Comparison of ENCODE assay signal across 9 mouse cellular contexts in genomic region chr7:66820034-66820433, GRCm38 (mm10). TPM values are rescaled to one million over a fixed set of nuclear protein-coding genes. Genes with fewer than 3 reads are reported as not detected.
DNase-seq lines count a peak whose midpoint lies in the region; ATAC-seq and TF ChIP-seq lines count a peak whose summit lies in the region.
"Had no signal": no experiment of that assay in that cellular context is flagged by ENCODE, and none has a peak within 500 bp of the region (broad histone marks: within the 10 kb centered on the region; RNA-seq: fewer than 3 reads in every experiment).

No protein-coding gene starts in this region.

- H3K9ac ChIP-seq in forebrain, postnatal 0 days: no peak overlapping the region
- H3K9ac ChIP-seq in liver, embryonic 14.5 days (replicated peaks): no peak overlapping the region
- H3K9ac ChIP-seq: hindbrain, embryonic 15.5 days had no signal

- POLR2A ChIA-PET in Patski (lab: Charles Lee): no interaction called here

- no peak overlapping the region for H3K4me2 ChIP-seq in forebrain, postnatal 0 days (ENCODE audit: low read depth)
- no peak overlapping the region for H3K4me2 ChIP-seq in liver, embryonic 14.5 days (ENCODE audit: low read depth)
- H3K4me2 ChIP-seq: hindbrain, embryonic 15.5 days had no signal

- in situ Hi-C loops in Patski (cut with MboI; ENCODE audit: low pct_unique_long_range_greater_than_20kb): no loop called here

- DNase-seq in cerebellum, adult 2 months: peak in 1 of 2 experiments; percentile 41
- DNase-seq in cerebellum, adult 9-11 months: no peak
- DNase-seq in left cerebral cortex, postnatal 4 days: peak; percentile 43
- no peak for DNase-seq in left cerebral cortex, adult 11 months (ENCODE audit: low spot score)
- DNase-seq in Patski (ENCODE audit: low read depth, low spot score): no peak
- DNase-seq in forebrain, postnatal 0 days: peak; percentile 35
- DNase-seq in liver, embryonic 14.5 days (ENCODE audit: low read depth in 3 of 3, low spot score in 3 of 3): no peak
- DNase-seq in thymus, postnatal 0 days (ENCODE audit: low spot score): peak; percentile 74

- no peak for TF ChIP-seq POLR2A in cerebellum, adult 2 months (IDR thresholded peaks at IDR 0.05; ENCODE audit: borderline replicate concordance, insufficient read depth, low read length)

- TF ChIP-seq EP300 in liver, embryonic 14.5 days (IDR thresholded peaks at IDR 0.05; ENCODE audit: low read depth): no peak

- peak; percentile 83 for TF ChIP-seq CTCF in cerebellum, adult 2 months (IDR thresholded peaks at IDR 0.05; ENCODE audit: borderline replicate concordance, insufficient read depth, low read depth, low read length)
- peak; percentile 81 for TF ChIP-seq CTCF in Patski (IDR thresholded peaks at IDR 0.05)
- TF ChIP-seq CTCF in forebrain, postnatal 0 days (IDR thresholded peaks at IDR 0.05; ENCODE audit: low read depth): peak; percentile 86
- TF ChIP-seq CTCF in liver, embryonic 14.5 days (IDR thresholded peaks at IDR 0.05; ENCODE audit: low read depth): peak; percentile 88

- no peaks in the 10 kb centered on the region for H3K36me3 ChIP-seq in forebrain, postnatal 0 days (ENCODE audit: insufficient read depth)
- no peaks in the 10 kb centered on the region for H3K36me3 ChIP-seq in liver, embryonic 14.5 days (replicated peaks; ENCODE audit: control insufficient read depth, insufficient read depth, low read depth)
- H3K36me3 ChIP-seq: hindbrain, embryonic 15.5 days had no signal

- ATAC-seq in Patski: no peak
- no peak for ATAC-seq in forebrain, postnatal 0 days
- ATAC-seq in liver, embryonic 14.5 days (ENCODE audit: insufficient read depth): no peak

- no peak overlapping the region for H3K27ac ChIP-seq in cerebellum, adult 2 months (ENCODE audit: insufficient read depth, low read length)
- no peak overlapping the region for H3K27ac ChIP-seq in forebrain, postnatal 0 days (ENCODE audit: low read depth, low read length)
- no peak overlapping the region for H3K27ac ChIP-seq in liver, embryonic 14.5 days
- H3K27ac ChIP-seq: hindbrain, embryonic 15.5 days had no signal

- intact Hi-C loops in left cerebral cortex, postnatal 4 days (cut with DNase I): no loop called here

- H3K27me3 ChIP-seq in cerebellum, adult 2 months (ENCODE audit: control insufficient read depth, insufficient read depth, low read length): no peaks in the 10 kb centered on the region; the same call in 1 of the 2 replicates
- H3K27me3 ChIP-seq in Patski: no peaks in the 10 kb centered on the region
- no peaks in the 10 kb centered on the region for H3K27me3 ChIP-seq in forebrain, postnatal 0 days (ENCODE audit: insufficient read depth, low read length)
- no peaks in the 10 kb centered on the region for H3K27me3 ChIP-seq in liver, embryonic 14.5 days (ENCODE audit: control insufficient read depth, insufficient read depth, low read length)
- H3K27me3 ChIP-seq: hindbrain, embryonic 15.5 days had no signal

- no peaks in the 10 kb centered on the region for H3K9me3 ChIP-seq in forebrain, postnatal 0 days (ENCODE audit: low read length)
- no peaks in the 10 kb centered on the region for H3K9me3 ChIP-seq in liver, embryonic 14.5 days (ENCODE audit: control insufficient read depth, low read length)
- H3K9me3 ChIP-seq: hindbrain, embryonic 15.5 days had no signal

- no peak overlapping the region for H3K4me3 ChIP-seq in cerebellum, adult 2 months (replicated peaks; ENCODE audit: insufficient read depth, low read depth, low read length)
- H3K4me3 ChIP-seq in forebrain, postnatal 0 days (ENCODE audit: low read depth, low read length): no peak overlapping the region
- no peak overlapping the region for H3K4me3 ChIP-seq in liver, embryonic 14.5 days (ENCODE audit: insufficient read depth in 1 of 2, low read depth in 2 of 2, low read length in 2 of 2)
- H3K4me3 ChIP-seq: hindbrain, embryonic 15.5 days had no signal

- H3K4me1 ChIP-seq in cerebellum, adult 2 months (ENCODE audit: control insufficient read depth, insufficient read depth, low read length): peaks cover 4% of the 10 kb centered on the region; the same call in 1 of the 2 replicates
- H3K4me1 ChIP-seq in forebrain, postnatal 0 days (ENCODE audit: insufficient read depth): no peaks in the 10 kb centered on the region
- no peaks in the 10 kb centered on the region for H3K4me1 ChIP-seq in liver, embryonic 14.5 days (replicated peaks; ENCODE audit: control insufficient read depth in 2 of 2, insufficient read depth in 2 of 2, low read length in 1 of 2)
- H3K4me1 ChIP-seq: hindbrain, embryonic 15.5 days had no signal

- CTCF ChIA-PET in Patski (lab: Charles Lee): interaction anchor here (1.5 kb wide), 1 partner anchor 379 kb away, joined by 5 read pairs; no protein-coding TSS in a partner anchor

- WGBS in cerebellum, adult 2 months: 43% methylated on average over 6 of the region's 6 CpGs
- WGBS in forebrain, postnatal 0 days: 23% methylated on average over 6 of the region's 6 CpGs
- 19% methylated on average over 6 of the region's 6 CpGs for WGBS in liver, embryonic 14.5 days (ENCODE audit: insufficient replicate concordance)

RNA-seq across cellular contexts. Expression of gene Adamts17, which starts 19.5 kb away (rescaled TPM):
- 1.5 TPM in 2 replicates for polyA plus RNA-seq in cerebellum, adult 2 months (2012; rRNA removed)
- 10 to 100 TPM; 16.1 to 17.3 TPM for total RNA-seq in left cerebral cortex, postnatal 4 days (2021)
- polyA plus RNA-seq in Patski (2021): 0.04 TPM
- 6.8 and 12.6 TPM in 2 replicates for total RNA-seq in forebrain, postnatal 0 days (2014; rRNA removed)
- polyA plus RNA-seq in forebrain, postnatal 0 days (2015; fragmentation: Nextera tagmentation; extraction: Ambion mirVana): 3.3 and 4.1 TPM in 2 replicates
- 0.08 and 0.15 TPM in 2 replicates for polyA plus RNA-seq in liver, embryonic 14.5 days (2012; rRNA removed)
- 0.11 TPM in 1 of 2 replicates, not detected in the other for polyA plus RNA-seq in liver, embryonic 14.5 days (2014; fragmentation: Nextera tagmentation; extraction: Ambion mirVana)
- polyA plus RNA-seq in thymus, postnatal 0 days (2015; fragmentation: Nextera tagmentation; extraction: Ambion mirVana): 0.82 and 1.2 TPM in 2 replicates

Comparison
In these comparisons a context has a peak if more than half of its experiments do, and no peak if none do; other contexts are left out.
1. DNase-seq: peak in left cerebral cortex, postnatal 4 days (single experiment), forebrain, postnatal 0 days (single experiment) and thymus, postnatal 0 days (single experiment); none in cerebellum, adult 9-11 months (single experiment), left cerebral cortex, adult 11 months (single experiment), Patski (single experiment) and liver, embryonic 14.5 days (0 of 3).
2. Peak in every context shown above with its lines, with median percentiles within 50 percentile points of each other: CTCF ChIP-seq.